Mouse (Mus musculus) hindbrain, embryonic 16.5 days (tissue): ENCODE results near the gene D630039A03Rik. TPM values are rescaled to one million over a fixed set of nuclear protein-coding genes. Genes with fewer than 3 reads are reported as not detected.

Experiments used
- ATAC-seq: fragments of 200-750 bp; cut with Nextera tagmentation; 2 replicates; pipeline ENCODE4 v1.8.0; 2017; ENCODE audit warnings: moderate TSS enrichment, moderate library complexity
- H3K27ac ChIP-seq: fragments of 300-500 bp; sonication (generic); 2 replicates; pipeline ENCODE4 v1.5.1; 2014; ENCODE audit warnings: low read depth, mild to moderate bottlenecking, control low read depth, low read length, moderate library complexity
- H3K27me3 ChIP-seq: fragments of 300-500 bp; sonication (generic); replicated peaks from 2 replicates; pipeline ENCODE4 v1.6.1; 2014; ENCODE audit warnings: low read length; ENCODE audit not compliant: control insufficient read depth, insufficient read depth
- H3K36me3 ChIP-seq: fragments of 300-500 bp; sonication (generic); 2 replicates; pipeline ENCODE4 v1.6.1; 2014; ENCODE audit warnings: mild to moderate bottlenecking, low read length, moderate library complexity, mixed read lengths; ENCODE audit not compliant: control insufficient read depth, insufficient read depth
- H3K4me1 ChIP-seq: fragments of 300-500 bp; sonication (generic); 2 replicates; pipeline ENCODE4 v1.6.1; 2014; ENCODE audit warnings: low read depth, low read length; ENCODE audit not compliant: control insufficient read depth, insufficient read depth
- H3K4me2 ChIP-seq: fragments of 300-500 bp; sonication (generic); 2 replicates; pipeline ENCODE4 v1.6.1; 2014; ENCODE audit warnings: mild to moderate bottlenecking, low read length, control low read depth, moderate library complexity
- H3K4me3 ChIP-seq: fragments of 300-500 bp; sonication (generic); 2 replicates; pipeline ENCODE4 v1.5.1; 2014; ENCODE audit warnings: mild to moderate bottlenecking, low read length, control low read depth, moderate library complexity
- H3K9ac ChIP-seq: fragments of 300-500 bp; sonication (generic); 2 replicates; pipeline ENCODE4 v1.6.1; 2014; ENCODE audit warnings: low read depth, mild to moderate bottlenecking, control low read depth, low read length, moderate library complexity
- H3K9me3 ChIP-seq: fragments of 300-500 bp; sonication (generic); 2 replicates; pipeline ENCODE4 v1.6.1; 2014; ENCODE audit warnings: mild to moderate bottlenecking, low read length, moderate library complexity; ENCODE audit not compliant: control insufficient read depth
- WGBS: fragments of 180-500 bp; shearing (Covaris S2); extraction: QIAGEN DNeasy Blood & Tissue Kit; methylation state at CpG from one replicate; pipeline ENCODE4 v1.1.7; 2014; 5-methylcytosine and 5-hydroxymethylcytosine counted together
- polyA plus RNA-seq: library from polyadenylated mRNA; unstranded; fragments of >200 nt; fragmentation: Nextera tagmentation; extraction: Ambion mirVana; gene quantifications from 2 replicates; pipeline ENCODE4 v1.2.1, GENCODE M21; 2015

Gene D630039A03Rik
- polyA plus RNA-seq = 0.10 and 0.30 TPM in 2 replicates

- 31% methylated on average over 9 of the region's 9 CpGs for WGBS
- no peaks in the 10 kb centered on the region for H3K36me3 ChIP-seq
- H3K9me3 ChIP-seq = no peaks in the 10 kb centered on the region
- no peak within 1 kb of the TSS for H3K4me3 ChIP-seq
- no peak for ATAC-seq
- peak within 1 kb of the TSS; percentile 0 for H3K4me2 ChIP-seq
- no peak within 1 kb of the TSS for H3K27ac ChIP-seq
- H3K9ac ChIP-seq = no peak within 1 kb of the TSS
- peaks cover 4% of the 10 kb centered on the region; the same call in 1 of the 2 replicates for H3K4me1 ChIP-seq
- H3K27me3 ChIP-seq = no peaks in the 10 kb centered on the region
Measured at GRCm38 (mm10) chr4:57916201-57916661, at the start of gene D630039A03Rik. Gene D630039A03Rik, minus strand, starts transcription at chr4:57916297.

GRCm38 (mm10) chr4:57965516-57965915 is 49.4 kb upstream of the D630039A03Rik start:
- Histone ChIP-seq H3K36me3 (no peaks in the 10 kb centered on the region), H3K9ac (no peak overlapping the region), H3K27me3 (no peaks in the 10 kb centered on the region), H3K4me3 (no peak overlapping the region), H3K4me1 (no peaks in the 10 kb centered on the region), H3K4me2 (no peak overlapping the region), H3K27ac (no peak overlapping the region), H3K9me3 (no peaks in the 10 kb centered on the region)
- 94% methylated on average over 4 of the region's 4 CpGs for WGBS
- ATAC-seq = no peak

- Histone ChIP-seq H3K4me3 (no peak overlapping the region), H3K4me1 (no peaks in the 10 kb centered on the region), H3K27ac (no peak overlapping the region), H3K36me3 (no peaks in the 10 kb centered on the region), H3K4me2 (no peak overlapping the region), H3K9me3 (no peaks in the 10 kb centered on the region), H3K9ac (no peak overlapping the region), H3K27me3 (no peaks in the 10 kb centered on the region)
- no peak for ATAC-seq
- WGBS = 11% methylated on average over 1 of the region's 1 CpGs
Measured at GRCm38 (mm10) chr4:57964143-57964542, 48.0 kb upstream of the D630039A03Rik start.

GRCm38 (mm10) chr4:57959056-57959455 is 43.0 kb upstream of the D630039A03Rik start:
- Histone ChIP-seq H3K27ac (no peak overlapping the region), H3K9me3 (no peaks in the 10 kb centered on the region), H3K4me3 (no peak overlapping the region), H3K27me3 (no peaks in the 10 kb centered on the region), H3K4me1 (peaks cover 21% of the 10 kb centered on the region), H3K9ac (no peak overlapping the region), H3K36me3 (no peaks in the 10 kb centered on the region), H3K4me2 (no peak overlapping the region)
- 92% methylated on average over 8 of the region's 8 CpGs for WGBS
- ATAC-seq = no peak

GRCm38 (mm10) chr4:57958098-57958497 is 42.0 kb upstream of the D630039A03Rik start:
- 72% methylated on average over 9 of the region's 9 CpGs for WGBS

GRCm38 (mm10) chr4:57957200-57958085 is 41.3 kb upstream of the D630039A03Rik start:
- Histone ChIP-seq H3K4me3 (peak overlapping the region; percentile 80), H3K9me3 (no peaks in the 10 kb centered on the region), H3K4me2 (peak overlapping the region; percentile 93), H3K36me3 (no peaks in the 10 kb centered on the region), H3K9ac (peak overlapping the region; percentile 88), H3K27me3 (no peaks in the 10 kb centered on the region), H3K4me1 (peaks cover 26% of the 10 kb centered on the region), H3K27ac (peak overlapping the region; percentile 93; the same call in 1 of the 2 replicates)
- WGBS = 53% methylated on average over 11 of the region's 11 CpGs
- ATAC-seq = no peak

More at GRCm38 (mm10) chr4:57958098-57958497, 42.0 kb upstream of the D630039A03Rik start:
- Histone ChIP-seq H3K4me2 (no peak overlapping the region), H3K9me3 (no peaks in the 10 kb centered on the region), H3K27me3 (no peaks in the 10 kb centered on the region), H3K4me1 (peaks cover 26% of the 10 kb centered on the region), H3K9ac (no peak overlapping the region), H3K4me3 (no peak overlapping the region), H3K27ac (no peak overlapping the region), H3K36me3 (no peaks in the 10 kb centered on the region)
- no peak for ATAC-seq

GRCm38 (mm10) chr4:57956029-57956960 is 40.2 kb upstream of the D630039A03Rik start, which contains the start of gene Txn1:
Gene Txn1, minus strand, starts transcription at chr4:57956411.
- Histone ChIP-seq H3K9me3 (no peaks in the 10 kb centered on the region), H3K9ac (peak within 1 kb of the TSS; percentile 88), H3K27me3 (no peaks in the 10 kb centered on the region), H3K36me3 (peaks cover 5% of the 10 kb centered on the region), H3K27ac (peak within 1 kb of the TSS; percentile 93), H3K4me1 (peaks cover 26% of the 10 kb centered on the region), H3K4me3 (peak within 1 kb of the TSS; percentile 80), H3K4me2 (peak within 1 kb of the TSS; percentile 93)
- WGBS = under 1% methylated on average over 65 of the region's 71 CpGs
- peak; percentile 97 for ATAC-seq

- Histone ChIP-seq H3K27me3 (no peaks in the 10 kb centered on the region), H3K9me3 (no peaks in the 10 kb centered on the region), H3K27ac (peak overlapping the region; percentile 93), H3K36me3 (peaks cover 12% of the 10 kb centered on the region), H3K9ac (peak overlapping the region; percentile 88), H3K4me3 (peak overlapping the region; percentile 80), H3K4me1 (peaks cover 26% of the 10 kb centered on the region), H3K4me2 (peak overlapping the region; percentile 93)
- ATAC-seq = peak; percentile 46
- WGBS = 0% methylated on average over 25 of the region's 25 CpGs
Measured at GRCm38 (mm10) chr4:57955544-57955958, 39.5 kb upstream of the D630039A03Rik start.
